Mouse (Mus musculus) thymus, adult 2 months (tissue): Measurements from ENCODE around the gene Wnt4.

ENCODE experiments used
- CTCF ChIP-seq: fragments of 200-500 bp; IDR thresholded peaks from 2 replicates; pipeline ENCODE4 v1.5.1; 2012; ENCODE audit warnings: mild to moderate bottlenecking, control low read depth, low read length, moderate library complexity, borderline replicate concordance; ENCODE audit not compliant: control insufficient read depth, poor library complexity, insufficient read depth; ENCODE audit errors: extremely low read depth
- POLR2A ChIP-seq: fragments of 200-500 bp; IDR thresholded peaks from 2 replicates; pipeline ENCODE4 v1.6.1; 2012; ENCODE audit warnings: mild to moderate bottlenecking, low read length, control low read depth, moderate library complexity; ENCODE audit not compliant: control insufficient read depth, poor library complexity, insufficient read depth; ENCODE audit errors: extremely low read depth

DNA sequence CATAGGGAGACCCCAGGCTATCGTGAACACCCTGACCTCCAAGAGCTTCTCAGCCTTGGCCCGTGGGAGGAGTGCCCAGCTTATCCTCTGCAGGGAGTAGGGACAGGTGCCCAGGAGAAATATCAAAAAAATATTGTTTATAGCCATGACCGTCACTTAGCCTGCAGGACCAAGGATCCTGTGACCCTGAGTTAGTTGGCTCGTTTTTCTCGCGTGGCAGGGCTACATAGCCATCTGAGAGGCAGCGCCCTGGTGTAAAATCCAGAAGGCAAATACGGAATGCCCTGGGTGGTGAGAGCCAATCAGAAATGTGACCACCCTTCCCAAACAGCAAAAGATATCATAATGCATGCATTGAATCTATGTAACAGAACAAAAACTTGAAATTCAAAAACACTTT, 8.7 kb upstream of the Wnt4 start:
- TF ChIP-seq CTCF (no peak), POLR2A (no peak)
